Mouse (Mus musculus) Muller cell, postnatal 12 days (primary cell): ENCODE results near the gene Syt6.
A peak's percentile ranks its signal among the peaks of the same experiment; 100 is the strongest.

Experiments
- DNase-seq: peaks from one replicate; pipeline ENCODE4 v3.0.0-alpha.2; 2015; ENCODE audit errors: inconsistent ontology term

Syt6 gene

GRCm38 (mm10) chr3:103647164-103647867 is 72.3 kb downstream of the Syt6 start:
- no peak for DNase-seq

- DNase-seq = no peak
These were observed 73.5 kb downstream of the Syt6 start for GRCm38 (mm10) chr3:103648486-103648885.

GRCm38 (mm10) chr3:103649716-103650115 is 74.7 kb downstream of the Syt6 start:
- DNase-seq = no peak

- peak; percentile 82 for DNase-seq
These were observed 75.4 kb downstream of the Syt6 start for GRCm38 (mm10) chr3:103650406-103650805.

- DNase-seq = no peak
These were observed 85.0 kb downstream of the Syt6 start for GRCm38 (mm10) chr3:103660012-103660411.

GRCm38 (mm10) chr3:103661714-103662113 is 86.7 kb downstream of the Syt6 start:
- no peak for DNase-seq

GRCm38 (mm10) chr3:103663385-103663784 is 88.4 kb downstream of the Syt6 start:
- no peak for DNase-seq

- DNase-seq = no peak
These were observed 97.1 kb downstream of the Syt6 start for GRCm38 (mm10) chr3:103672113-103672512.

GRCm38 (mm10) chr3:103672716-103673115 is 97.7 kb downstream of the Syt6 start:
- DNase-seq = no peak

- no peak for DNase-seq
These were observed 103.8 kb downstream of the Syt6 start for GRCm38 (mm10) chr3:103678811-103679210.

GRCm38 (mm10) chr3:103682473-103682872 is 107.4 kb downstream of the Syt6 start:
- DNase-seq = peak; percentile 23

GRCm38 (mm10) chr3:103683234-103683965 is 108.4 kb downstream of the Syt6 start:
- peak; percentile 33 for DNase-seq

GRCm38 (mm10) chr3:103683966-103684319 is 108.9 kb downstream of the Syt6 start:
- no peak for DNase-seq

GRCm38 (mm10) chr3:103689043-103689442 is 114.0 kb downstream of the Syt6 start:
- DNase-seq = no peak

- DNase-seq = peak; percentile 11
These were observed 115.5 kb downstream of the Syt6 start for GRCm38 (mm10) chr3:103690506-103690905.
